Mouse (Mus musculus) mesoderm, embryonic 11.5 days (tissue): ENCODE results near the gene Fbxw8.

Source experiments
- DNase-seq: peaks from one replicate; pipeline ENCODE4 v3.0.0-alpha.2; 2012; ENCODE audit warnings: low read depth, low spot score

Fbxw8 gene

DNA sequence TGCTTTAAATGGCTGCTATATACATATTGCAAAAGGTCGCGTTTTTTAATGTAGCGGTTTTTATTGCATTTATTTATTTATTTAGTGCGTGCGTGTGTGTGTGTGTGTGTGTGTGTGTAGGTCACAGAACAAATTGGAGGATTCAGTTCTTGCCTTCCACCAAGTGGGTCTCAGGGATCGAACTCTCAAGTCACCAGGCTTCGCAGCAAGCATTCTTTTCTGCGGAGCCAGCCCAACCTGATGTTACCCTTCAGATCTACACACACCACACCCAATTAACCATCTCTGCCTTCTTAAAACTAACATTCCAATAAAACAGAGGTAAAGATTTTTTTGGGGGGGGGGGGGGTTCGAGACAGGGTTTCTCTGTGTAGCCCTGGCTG lies 292 bp upstream of the Fbxw8 start:
- DNase-seq, result no peak

DNA sequence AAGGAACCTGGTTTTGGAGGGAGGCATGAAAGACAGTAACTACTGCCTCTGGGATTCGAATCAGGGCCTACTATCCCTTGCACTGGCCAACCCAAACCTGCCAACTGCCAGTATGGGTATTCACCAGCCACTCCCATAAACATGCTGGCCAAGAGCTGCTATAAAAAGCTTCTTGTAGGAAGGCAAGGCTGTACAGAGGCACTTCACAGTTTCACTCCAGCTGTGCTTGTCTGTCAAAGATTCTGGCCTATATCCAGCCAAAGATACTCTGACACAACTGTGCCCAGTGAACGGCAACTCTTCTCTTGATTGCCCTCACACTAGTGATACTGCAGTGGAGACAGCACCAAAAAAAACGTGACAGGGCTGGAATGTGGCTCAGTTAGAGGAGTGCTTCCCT lies 5.6 kb downstream of the Fbxw8 start:
- no peak for DNase-seq

- no peak for DNase-seq
Measured at GRCm38 (mm10) chr5:118147264-118147663, 8.0 kb downstream of the Fbxw8 start.

DNA sequence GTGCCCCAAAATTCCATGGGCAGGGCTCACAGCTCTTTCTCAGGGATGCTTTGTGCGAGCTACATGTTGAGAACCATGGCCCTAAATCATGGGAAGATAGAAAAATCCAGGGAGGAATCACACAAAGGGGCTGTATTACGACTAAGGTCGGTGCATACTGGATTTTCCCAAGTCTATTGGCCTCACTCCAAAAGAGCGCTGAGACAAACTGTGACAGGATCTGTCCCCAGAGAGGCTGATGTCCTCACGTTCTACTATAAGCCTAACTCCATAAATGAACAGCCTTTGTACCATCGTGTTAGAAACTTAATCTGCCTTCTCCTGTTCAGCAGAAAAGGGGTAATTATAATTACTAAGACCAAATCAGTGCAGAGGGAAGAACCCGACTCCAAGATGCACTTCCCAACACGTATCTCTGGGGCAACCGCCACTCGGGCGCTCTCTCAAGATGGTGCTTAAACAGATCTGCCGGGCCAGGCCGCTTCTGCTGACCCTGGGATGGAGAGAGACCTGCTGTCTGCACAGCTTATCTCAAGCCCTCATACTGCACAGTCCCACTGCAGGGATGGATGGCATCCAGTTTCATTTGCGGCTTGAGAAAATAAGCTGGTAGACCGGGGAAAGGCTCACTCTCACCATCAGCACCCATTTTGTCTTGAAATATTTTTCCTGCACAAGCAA lies 9.1 kb downstream of the Fbxw8 start:
- no peak for DNase-seq

GRCm38 (mm10) chr5:118145458-118145857 lies 9.8 kb downstream of the Fbxw8 start:
- DNase-seq, result no peak

DNA sequence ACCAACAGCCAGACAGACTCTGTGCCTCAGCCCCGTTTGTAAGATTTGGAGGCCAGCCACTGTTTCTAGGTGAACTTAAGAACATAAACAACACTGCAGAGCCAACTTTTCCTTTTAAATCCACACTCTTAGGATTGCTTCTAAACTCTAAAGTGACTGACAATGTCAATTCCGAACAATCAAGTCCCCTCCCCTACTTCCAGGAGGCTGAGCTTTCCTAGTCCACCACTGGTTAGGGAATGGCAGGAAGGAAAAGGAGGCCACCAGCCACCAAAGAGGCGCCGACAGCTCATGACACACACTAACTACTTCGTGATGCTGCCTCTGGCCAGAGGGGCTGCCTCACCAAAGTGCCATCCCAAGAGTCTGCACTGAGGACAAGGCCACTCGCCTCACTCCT lies 10.5 kb downstream of the Fbxw8 start:
- DNase-seq, result no peak

DNA sequence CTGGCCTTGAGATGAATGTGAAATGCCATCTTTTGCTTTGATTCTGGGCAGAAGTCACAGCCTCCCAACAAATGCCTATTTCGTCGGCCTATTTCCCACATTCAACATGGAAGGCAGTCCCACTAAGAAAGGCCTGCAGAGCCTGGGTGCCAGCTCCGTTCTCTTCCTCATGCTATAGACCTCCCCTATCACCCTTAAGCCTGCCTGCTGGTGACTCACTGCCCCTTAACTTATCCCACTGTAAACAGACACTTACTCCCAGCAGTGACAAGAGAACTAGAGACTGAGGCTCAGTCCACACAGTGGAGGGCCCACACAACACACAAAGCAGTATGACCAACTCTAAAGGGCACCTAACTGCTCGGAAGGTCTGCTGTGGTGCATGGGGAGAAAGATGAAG lies 10.9 kb downstream of the Fbxw8 start:
- DNase-seq, result no peak

DNA sequence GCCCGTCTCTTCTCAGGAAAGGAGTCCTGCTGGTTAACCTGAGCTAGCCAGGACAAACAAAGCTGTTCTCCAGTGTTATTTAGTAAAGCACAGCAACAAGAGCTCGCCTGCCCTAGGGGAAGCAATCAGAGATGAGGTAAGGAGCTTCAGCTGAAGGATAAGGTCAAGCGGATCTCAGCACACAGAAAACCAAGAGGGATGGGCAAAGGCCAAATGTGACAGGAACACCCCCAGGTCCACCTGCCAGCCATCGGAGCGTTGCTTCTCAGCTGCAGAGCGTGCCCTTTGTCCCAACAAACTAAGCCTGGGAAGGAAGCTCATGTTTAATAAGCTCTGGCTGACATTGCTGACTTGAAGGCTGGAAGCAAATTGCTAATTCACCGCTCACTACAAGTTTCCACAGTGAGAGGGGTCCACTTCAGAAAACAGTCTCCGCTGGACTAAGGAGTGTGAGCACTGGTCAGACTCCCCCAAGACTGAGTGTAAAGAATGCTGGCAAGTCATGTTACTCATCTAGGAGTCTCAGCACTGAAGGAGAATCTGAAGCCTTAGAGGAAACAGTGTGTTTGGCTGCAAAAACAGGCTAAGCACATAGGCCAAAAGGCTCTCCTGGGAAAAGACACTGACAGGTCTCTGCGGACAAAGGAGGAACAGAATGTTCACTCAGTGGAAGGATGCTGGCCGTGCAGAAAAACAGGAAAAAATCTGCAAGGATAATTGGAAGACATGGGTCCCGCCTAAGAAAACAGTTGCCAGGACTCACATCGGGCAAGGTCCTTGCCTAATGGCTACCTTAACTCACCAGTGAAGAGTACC lies 11.8 kb downstream of the Fbxw8 start:
- no peak for DNase-seq

GRCm38 (mm10) chr5:118142471-118142870 lies 12.8 kb downstream of the Fbxw8 start:
- no peak for DNase-seq

- DNase-seq, result no peak
Measured at GRCm38 (mm10) chr5:118139630-118140029, 15.6 kb downstream of the Fbxw8 start.

DNA sequence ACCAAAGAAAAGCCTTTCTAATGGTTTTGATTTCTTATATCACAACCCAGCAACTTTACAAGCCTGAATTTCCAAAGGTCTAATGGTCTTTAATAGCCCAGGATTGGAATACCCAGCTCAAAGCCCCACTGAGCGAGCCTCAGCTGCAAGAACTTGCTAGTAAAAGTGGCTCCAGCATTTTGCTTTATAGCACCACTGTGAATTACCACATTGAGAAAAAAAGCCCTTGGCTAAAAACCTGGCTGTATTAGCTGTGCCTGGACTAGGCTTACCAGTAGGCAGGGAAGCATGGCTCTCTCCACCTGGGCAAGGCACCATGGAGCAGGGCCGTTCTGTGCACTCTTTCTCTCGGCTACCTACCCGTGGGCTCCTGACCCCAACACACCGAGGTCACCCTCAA lies 18.9 kb downstream of the Fbxw8 start:
- no peak for DNase-seq

DNA sequence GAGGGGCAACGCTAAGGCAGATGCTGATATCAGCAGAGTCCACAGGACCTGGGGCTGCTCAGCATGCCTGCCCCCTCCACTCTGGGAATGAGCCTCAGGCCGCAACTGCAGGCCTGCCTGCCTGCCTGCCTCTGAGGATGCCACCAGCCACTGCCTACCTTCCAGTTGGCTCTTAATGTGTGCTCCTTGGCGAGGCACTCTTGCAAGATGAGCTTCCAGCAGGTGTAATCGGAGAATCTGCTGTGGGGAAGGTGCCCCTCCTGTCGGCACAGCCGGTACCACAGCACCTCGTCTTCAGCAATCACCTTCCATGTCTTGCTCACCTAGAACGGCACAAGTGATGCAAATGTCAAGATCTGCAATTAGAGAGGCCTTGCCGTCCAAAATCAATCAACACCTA lies 26.6 kb downstream of the Fbxw8 start:
- no peak for DNase-seq

DNA sequence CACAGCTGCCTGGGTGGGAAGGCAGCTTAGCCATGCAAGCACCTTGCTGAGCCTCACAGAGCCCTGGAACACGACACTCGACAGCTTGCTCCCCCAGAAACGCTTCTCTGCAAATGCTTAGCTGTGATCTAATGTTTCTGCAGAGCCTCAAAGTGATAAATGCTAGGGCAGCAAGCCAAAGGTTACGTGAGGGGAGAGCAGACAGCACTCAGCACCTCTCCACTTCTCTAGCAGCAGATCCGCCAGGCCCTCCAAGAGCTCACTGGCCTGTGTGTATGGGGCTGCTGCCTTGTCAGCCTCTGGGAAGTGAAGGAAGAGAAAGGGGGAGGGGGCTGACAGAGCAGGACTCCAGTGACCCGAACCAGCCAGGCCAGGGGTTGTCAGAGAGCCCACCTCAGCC lies 27.1 kb downstream of the Fbxw8 start:
- no peak for DNase-seq

- DNase-seq, result no peak
Measured at GRCm38 (mm10) chr5:118126671-118127070, 28.6 kb downstream of the Fbxw8 start.

DNA sequence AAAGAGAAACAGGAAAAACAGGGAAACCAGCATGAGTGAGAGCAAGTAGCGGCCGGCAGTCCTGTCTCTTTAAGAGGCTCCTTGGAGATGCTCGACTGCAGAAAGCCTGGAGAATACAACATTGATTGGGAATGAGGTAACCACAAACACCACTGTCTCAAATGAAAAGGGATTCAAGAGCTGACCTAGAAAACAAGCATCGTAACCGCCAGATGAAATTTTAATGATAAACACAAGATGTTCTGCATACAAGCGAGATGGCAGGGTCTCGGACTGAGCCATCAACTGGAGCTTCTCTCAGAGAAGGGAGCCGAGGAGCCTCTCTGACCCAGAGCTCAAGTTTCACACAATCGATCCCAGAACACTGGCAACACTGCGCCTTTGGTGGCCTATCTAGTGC lies 32.2 kb downstream of the Fbxw8 start:
- peak; percentile 21 for DNase-seq

GRCm38 (mm10) chr5:118121928-118122327 lies 33.3 kb downstream of the Fbxw8 start:
- DNase-seq, result no peak

GRCm38 (mm10) chr5:118120670-118121069 lies 34.6 kb downstream of the Fbxw8 start:
- DNase-seq, result no peak

DNA sequence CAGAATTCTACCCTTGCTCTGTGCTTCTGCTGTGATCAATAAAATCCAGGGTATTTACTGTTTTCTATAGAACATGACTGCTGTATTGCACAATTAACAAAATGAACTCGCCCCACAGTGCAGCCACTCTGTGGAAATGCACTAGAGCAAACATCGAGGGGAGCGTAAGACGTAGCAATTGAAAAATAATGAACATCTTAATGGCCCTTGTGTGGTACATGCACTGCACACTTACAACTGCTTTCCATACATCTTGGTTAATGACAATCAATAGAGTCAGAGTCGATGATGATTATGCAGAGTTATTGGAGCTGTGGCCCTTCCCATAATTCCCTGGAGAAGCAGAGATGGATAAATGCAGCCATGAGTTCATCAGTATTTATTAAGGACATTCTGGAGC lies 36.3 kb downstream of the Fbxw8 start:
- no peak for DNase-seq

- DNase-seq, result no peak
Measured at GRCm38 (mm10) chr5:118118351-118118750, 36.9 kb downstream of the Fbxw8 start.

DNA sequence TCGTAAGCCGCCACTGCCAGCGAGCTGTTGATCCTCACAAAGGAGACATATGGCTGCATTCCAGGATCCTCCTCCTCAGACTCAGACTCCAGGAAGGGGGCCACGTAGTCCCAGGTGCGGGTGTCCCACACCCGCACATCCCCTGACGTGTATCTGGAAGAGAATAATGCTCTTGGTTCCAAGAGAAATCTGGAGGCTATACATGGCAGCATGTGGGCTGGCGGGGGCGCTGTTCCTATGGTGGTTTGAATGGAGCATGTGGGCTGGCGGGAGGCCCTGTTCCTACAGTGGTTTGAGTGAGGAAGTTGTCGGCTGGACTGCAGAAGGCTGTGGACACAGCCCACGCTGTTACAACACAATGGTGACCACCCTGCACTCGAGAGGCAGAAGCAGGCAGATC lies 41.6 kb downstream of the Fbxw8 start:
- no peak for DNase-seq

DNA sequence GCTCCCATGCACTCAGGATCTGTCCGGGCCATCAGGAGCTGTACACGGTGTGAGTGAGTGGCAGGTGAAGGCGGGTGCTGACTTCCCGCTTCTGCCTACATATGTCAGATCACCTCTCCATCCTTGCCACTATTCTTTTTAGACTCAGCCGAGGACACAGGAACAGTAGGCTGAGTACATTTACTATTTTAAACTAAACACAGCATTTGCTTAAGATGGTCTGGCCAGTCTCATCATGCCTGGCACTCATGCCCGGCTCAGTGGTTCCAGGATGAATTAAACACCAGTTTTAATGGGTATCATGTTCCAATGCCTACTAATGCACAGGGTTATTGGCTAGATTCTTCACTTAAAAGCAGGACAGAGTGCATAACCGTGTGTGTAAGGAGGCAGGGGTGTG lies 42.2 kb downstream of the Fbxw8 start:
- DNase-seq, result no peak

GRCm38 (mm10) chr5:118108794-118109440 lies 46.3 kb downstream of the Fbxw8 start:
- DNase-seq, result no peak
